Mouse (Mus musculus): ENCODE measurements around the gene Ikzf3.

The Ikzf3 gene

GRCm38 (mm10) chr11:98513356-98513936 lies 32.4 kb downstream of the Ikzf3 start:
- no peak for DNase-seq (ENCODE audit: extremely low read depth, low read depth)

GRCm38 (mm10) chr11:98512881-98513280 lies 33.0 kb downstream of the Ikzf3 start:
- no peak for DNase-seq (ENCODE audit: extremely low read depth, low read depth)

GRCm38 (mm10) chr11:98510125-98510524 lies 35.7 kb downstream of the Ikzf3 start:
- no peak for DNase-seq (ENCODE audit: extremely low read depth, low read depth)

- DNase-seq (ENCODE audit: extremely low read depth, low read depth): no peak
These were observed 36.4 kb downstream of the Ikzf3 start for GRCm38 (mm10) chr11:98509434-98509833.

- no peak for DNase-seq (ENCODE audit: extremely low read depth, low read depth)
These were observed 40.9 kb downstream of the Ikzf3 start for GRCm38 (mm10) chr11:98504926-98505325.

GRCm38 (mm10) chr11:98497388-98498288 lies 48.2 kb downstream of the Ikzf3 start:
- no peak for DNase-seq (ENCODE audit: extremely low read depth, low read depth)

- no peak for DNase-seq (ENCODE audit: extremely low read depth, low read depth)
These were observed 50.6 kb downstream of the Ikzf3 start for GRCm38 (mm10) chr11:98495176-98495719.

- no peak for DNase-seq (ENCODE audit: extremely low read depth, low read depth)
These were observed 52.4 kb downstream of the Ikzf3 start for GRCm38 (mm10) chr11:98493394-98493793.

- DNase-seq (ENCODE audit: extremely low read depth, low read depth): no peak
These were observed 52.9 kb downstream of the Ikzf3 start for GRCm38 (mm10) chr11:98492959-98493358.

GRCm38 (mm10) chr11:98491571-98491970 lies 54.3 kb downstream of the Ikzf3 start:
- DNase-seq (ENCODE audit: extremely low read depth, low read depth): no peak

- DNase-seq (ENCODE audit: extremely low read depth, low read depth): no peak
These were observed 57.1 kb downstream of the Ikzf3 start for GRCm38 (mm10) chr11:98488540-98489234.

- peak; percentile 8 for DNase-seq (ENCODE audit: extremely low read depth, low read depth)
These were observed 58.2 kb downstream of the Ikzf3 start for GRCm38 (mm10) chr11:98487526-98488040.

GRCm38 (mm10) chr11:98485749-98486148 lies 60.1 kb downstream of the Ikzf3 start:
- DNase-seq (ENCODE audit: extremely low read depth, low read depth): no peak

GRCm38 (mm10) chr11:98482067-98482466 lies 63.8 kb downstream of the Ikzf3 start:
- DNase-seq (ENCODE audit: extremely low read depth, low read depth): no peak

- DNase-seq (ENCODE audit: extremely low read depth, low read depth): no peak
These were observed 64.6 kb downstream of the Ikzf3 start for GRCm38 (mm10) chr11:98481231-98481630.

GRCm38 (mm10) chr11:98479940-98480497 lies 65.8 kb downstream of the Ikzf3 start:
- DNase-seq (ENCODE audit: extremely low read depth, low read depth): no peak

GRCm38 (mm10) chr11:98479026-98479939 lies 66.5 kb downstream of the Ikzf3 start:
- DNase-seq (ENCODE audit: extremely low read depth, low read depth): no peak

- DNase-seq (ENCODE audit: extremely low read depth, low read depth): no peak
These were observed 68.7 kb downstream of the Ikzf3 start for GRCm38 (mm10) chr11:98477011-98477701.

GRCm38 (mm10) chr11:98476434-98476807 lies 69.4 kb downstream of the Ikzf3 start:
- DNase-seq (ENCODE audit: extremely low read depth, low read depth): no peak
